Mouse (Mus musculus) NIH3T3 (cell line): ENCODE measurements at regions not wholly inside any gene's neighbourhood (a gene's known extent, or its start where the extent isn't known, plus 50 kb on each side); places are given as distances from the start of the nearest gene placed in this dataset.

Experiments
- DNase-seq: peaks from one replicate; pipeline ENCODE4 v3.0.0-alpha.2; 2012; ENCODE audit warnings: low read depth

DNA sequence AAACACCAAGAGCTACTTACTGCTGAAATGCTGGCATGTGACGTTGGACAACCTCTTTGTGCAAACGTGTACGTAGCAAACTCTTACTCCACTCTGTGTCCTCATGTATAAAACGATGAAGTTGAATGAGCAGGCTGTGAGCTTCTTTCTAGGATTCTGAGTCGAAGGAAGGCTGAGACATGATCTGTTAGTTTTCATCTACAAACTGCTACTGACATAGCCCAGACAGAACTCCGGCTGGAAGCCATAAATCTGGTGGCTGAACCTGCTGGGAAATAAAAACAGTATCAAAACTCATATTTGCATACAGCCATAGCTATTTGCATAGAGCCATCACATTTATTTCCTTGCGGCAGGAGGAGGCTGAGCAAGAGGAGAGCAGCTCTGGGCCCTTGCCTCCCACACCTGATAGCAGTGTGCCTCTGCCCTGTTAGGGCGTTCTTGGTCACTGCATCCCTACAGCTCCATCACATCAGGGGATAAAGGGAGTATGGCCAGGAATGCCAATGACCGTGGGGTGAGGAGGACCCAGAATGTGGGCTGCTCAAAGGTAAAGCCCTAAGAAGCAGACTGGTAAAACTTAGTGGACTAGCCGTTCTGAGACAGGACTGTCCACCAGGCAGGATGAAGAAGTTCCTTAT lies 206.8 kb upstream of the Ppp2r3a start:
- no peak for DNase-seq

GRCm38 (mm10) chr9:101446316-101446715 lies 194.7 kb upstream of the Ppp2r3a start:
- no peak for DNase-seq

DNA sequence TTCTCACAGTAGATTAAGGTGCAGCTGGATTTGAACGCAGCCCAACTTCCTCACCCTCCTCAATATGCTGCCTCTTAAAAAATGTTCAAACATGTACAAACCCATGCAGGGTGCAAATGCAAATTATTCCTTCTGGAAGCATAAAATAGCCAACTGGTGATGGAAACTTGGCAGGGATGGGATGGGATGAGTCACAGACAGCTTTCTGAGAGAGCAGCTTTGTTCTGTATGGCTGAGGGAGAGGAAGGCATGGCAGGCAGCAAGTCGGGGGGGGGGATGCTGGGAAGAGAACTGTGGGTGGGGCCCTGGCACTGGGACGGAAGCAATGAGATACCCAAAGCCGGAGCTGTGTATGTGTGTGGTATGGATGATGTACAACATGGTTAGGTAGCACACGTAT lies 194.2 kb upstream of the Ppp2r3a start:
- DNase-seq: peak; percentile 43

DNA sequence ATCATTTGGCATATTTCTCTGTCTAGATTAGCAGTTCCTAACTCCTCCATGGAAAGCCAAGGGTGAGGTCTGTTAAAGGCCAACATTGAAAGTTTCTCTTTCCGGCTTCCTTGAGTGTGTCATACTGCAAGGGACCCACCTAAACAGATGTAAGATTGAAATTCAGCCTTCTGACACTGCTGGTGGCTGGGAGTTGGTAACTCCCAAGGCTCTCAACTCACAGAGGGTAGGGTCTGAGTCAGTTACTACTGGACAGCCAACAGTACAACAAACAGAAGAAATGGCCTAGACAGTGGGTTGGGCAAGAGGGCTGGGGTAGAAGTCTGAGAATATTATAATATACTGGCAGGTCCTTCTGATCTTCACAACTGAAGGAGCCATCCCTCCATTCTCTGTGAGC lies 193.7 kb upstream of the Ppp2r3a start:
- DNase-seq: no peak

- no peak for DNase-seq
Measured at GRCm38 (mm10) chr9:101439856-101440255, 188.3 kb upstream of the Ppp2r3a start.

DNA sequence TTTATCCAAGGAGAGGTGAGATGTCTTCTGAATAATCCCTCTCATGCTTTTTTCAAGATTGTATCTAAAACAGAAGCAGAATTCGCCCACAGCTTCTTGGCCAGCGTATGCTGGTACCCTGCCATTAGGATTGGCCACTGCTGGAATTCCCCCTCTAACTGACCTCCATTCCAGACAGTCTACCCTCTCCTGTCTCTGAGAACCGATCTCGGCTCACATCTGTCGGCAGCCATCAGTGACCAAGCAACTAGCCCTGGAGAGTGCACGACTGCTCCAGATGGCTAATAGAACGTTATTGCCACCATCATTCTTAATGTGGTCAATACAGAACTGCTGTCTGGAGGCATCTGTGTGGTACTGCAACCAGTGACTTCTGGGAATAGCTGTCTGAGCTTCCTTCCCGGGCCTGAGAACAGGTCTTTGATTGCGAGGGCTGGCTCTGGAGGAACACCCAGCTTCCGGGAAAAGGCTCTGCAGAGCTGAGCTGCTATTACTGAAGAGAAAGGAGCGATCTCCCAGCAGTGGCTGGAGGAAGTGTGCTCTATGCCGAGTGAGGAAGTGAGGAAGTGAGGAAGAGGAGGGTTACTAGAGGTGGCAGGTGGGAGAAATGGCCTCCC lies 187.1 kb upstream of the Ppp2r3a start:
- no peak for DNase-seq

- DNase-seq: no peak
Measured at GRCm38 (mm10) chr9:101424974-101425670, 173.5 kb upstream of the Ppp2r3a start.

DNA sequence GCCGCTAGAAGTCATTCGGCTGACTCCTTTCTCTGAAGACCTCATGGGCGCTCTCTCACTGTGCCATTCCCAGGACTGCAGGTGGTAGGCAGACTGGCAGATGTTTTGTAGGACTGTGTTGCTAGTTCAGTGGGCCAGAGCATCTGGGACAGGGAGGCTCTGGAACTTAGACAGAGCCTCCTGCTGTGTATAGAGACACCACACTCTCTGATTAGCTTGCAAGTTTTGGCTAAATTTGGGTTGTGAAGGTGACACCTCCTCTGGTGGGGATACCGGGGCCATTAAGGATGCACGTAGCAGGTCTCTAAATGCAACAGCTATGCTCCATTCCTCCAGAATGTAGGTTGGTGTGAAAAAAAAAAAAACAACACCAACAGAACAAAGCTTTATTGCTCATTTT lies 171.4 kb upstream of the Ppp2r3a start:
- DNase-seq: no peak

DNA sequence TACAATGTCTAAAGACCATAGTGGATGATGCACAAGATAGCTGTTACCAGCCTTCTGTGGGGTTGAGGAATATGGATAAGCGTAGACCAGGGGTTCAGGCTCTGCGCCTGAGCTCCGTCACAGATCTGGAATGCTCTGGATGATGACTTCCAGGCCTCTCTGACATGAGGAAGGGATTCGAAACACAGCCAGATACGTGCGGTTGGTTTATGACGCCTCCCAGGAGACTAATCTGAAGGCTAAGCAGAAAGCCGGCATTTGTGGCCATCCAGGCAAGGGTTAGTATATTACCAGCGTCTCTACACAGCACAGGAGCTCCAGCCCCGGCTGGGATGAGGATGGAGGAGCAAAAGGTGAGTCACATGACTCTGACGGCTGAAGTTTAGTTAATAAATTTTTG lies 170.4 kb upstream of the Ppp2r3a start:
- DNase-seq: no peak

GRCm38 (mm10) chr9:101421136-101421535 lies 169.5 kb upstream of the Ppp2r3a start:
- DNase-seq: no peak

GRCm38 (mm10) chr9:101420181-101420580 lies 168.6 kb upstream of the Ppp2r3a start:
- no peak for DNase-seq

- DNase-seq: no peak
Measured at GRCm38 (mm10) chr9:101417660-101418059, 166.1 kb upstream of the Ppp2r3a start.

DNA sequence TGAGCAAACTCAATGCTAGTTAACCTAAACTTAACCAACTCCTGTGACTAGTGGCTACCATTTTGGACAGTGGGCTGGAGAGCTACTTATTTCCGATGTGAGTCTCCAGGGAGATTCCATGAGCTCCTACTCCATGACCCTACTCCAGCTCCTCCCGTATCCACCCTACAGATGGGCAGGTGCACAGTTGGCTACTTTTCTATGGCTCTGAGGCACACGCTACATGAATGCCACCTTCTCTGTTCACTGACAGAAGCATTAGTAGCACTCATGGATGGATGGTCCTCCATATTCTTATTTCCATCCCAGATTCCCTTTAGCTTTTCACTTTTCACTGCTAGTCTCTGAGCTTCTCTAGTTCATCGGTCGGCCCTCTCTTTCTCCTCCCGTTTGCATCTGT lies 164.7 kb upstream of the Ppp2r3a start:
- DNase-seq: no peak

- DNase-seq: no peak
Measured at GRCm38 (mm10) chr9:101413071-101413633, 161.6 kb upstream of the Ppp2r3a start.

- DNase-seq: no peak
Measured at GRCm38 (mm10) chr9:101411951-101412350, 160.4 kb upstream of the Ppp2r3a start.

DNA sequence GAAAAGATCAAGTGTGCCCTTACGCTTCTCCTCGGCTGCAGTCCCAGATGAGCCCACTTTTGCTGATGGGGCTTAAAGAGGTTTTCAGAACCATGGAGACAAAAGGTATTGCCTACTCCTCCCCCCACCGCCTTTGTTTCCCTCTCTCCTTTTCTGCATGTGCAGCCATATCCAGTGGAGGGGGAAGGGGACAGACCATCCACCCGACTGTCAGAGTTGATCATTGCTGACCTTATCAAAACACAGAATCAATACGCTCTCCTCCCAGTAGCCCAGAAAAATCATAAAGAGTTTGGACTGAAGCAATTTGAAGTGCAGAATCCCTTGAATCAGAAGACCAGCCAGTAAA lies 159.9 kb upstream of the Ppp2r3a start:
- DNase-seq: no peak

DNA sequence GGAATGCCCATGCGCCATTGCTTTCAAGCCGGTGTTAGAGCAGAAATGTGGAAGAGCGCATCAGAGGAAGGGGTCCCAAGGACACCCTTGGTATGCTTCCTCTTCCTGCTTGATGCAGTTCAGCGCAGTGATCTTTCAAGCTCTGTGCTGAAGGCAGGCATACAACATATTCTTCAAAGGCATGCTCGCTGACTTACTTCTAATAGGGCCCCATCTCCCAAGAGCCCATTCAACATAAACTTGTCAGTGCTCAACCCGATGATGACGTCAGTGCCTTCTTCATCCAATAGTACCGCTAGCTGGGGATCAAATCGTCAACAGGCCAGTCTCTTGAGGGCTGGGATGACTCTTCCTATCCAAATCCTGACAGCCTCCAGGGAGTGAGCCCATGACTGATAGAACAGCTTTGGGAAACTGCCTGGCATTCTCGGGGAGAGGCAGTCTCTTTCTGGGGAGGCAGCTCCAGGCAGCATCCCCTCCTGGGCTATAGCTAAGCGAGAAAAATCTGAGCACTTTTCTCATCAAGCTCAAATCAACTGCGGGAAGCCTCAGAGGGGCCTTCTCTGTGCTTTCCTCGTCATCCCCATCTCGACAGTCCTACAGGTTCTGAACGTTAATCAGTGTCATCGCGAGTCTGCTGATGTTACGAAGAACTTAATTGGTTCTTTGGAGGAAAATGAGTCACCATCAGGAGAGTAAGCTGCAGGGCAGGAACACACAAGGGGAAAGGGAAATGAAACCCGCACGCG lies 159.4 kb upstream of the Ppp2r3a start:
- no peak for DNase-seq

GRCm38 (mm10) chr9:101410348-101410747 lies 158.8 kb upstream of the Ppp2r3a start:
- DNase-seq: no peak

- DNase-seq: no peak
Measured at GRCm38 (mm10) chr9:101408116-101408515, 156.5 kb upstream of the Ppp2r3a start.

GRCm38 (mm10) chr9:101407141-101407540 lies 155.5 kb upstream of the Ppp2r3a start:
- no peak for DNase-seq

GRCm38 (mm10) chr9:101404441-101405081 lies 153.0 kb upstream of the Ppp2r3a start:
- DNase-seq: no peak

DNA sequence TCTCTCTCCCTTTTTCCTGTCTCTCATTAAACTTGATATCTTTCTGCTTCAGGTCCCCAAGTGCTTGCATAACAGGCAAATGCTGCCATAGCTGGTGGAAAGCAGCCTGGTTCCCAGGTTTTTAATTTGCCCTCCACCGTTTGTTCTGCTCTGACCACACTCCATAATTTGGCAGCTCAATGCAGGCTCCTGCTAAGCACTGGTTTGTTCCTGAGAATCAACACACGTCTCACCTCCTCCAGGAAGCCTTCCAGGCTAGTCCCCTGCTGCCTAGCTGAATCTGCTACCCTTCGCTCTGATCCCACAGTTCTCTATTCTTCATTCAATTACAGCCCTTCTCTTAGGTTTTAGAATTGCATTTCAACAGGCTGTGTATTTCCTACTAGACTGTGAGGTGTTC lies 152.4 kb upstream of the Ppp2r3a start:
- no peak for DNase-seq
